Mouse (Mus musculus) forebrain, postnatal 0 days (tissue): ENCODE data around the gene Ankrd13b. TPM values are rescaled to one million over a fixed set of nuclear protein-coding genes. Genes with fewer than 3 reads are reported as not detected.

ENCODE experiments used
- ATAC-seq: fragments of 200-750 bp; cut with Nextera tagmentation; 2 replicates; pipeline ENCODE4 v1.8.0; 2017; ENCODE audit warnings: mild to moderate bottlenecking, moderate library complexity
- DNase-seq: peaks from one replicate; pipeline ENCODE4 v3.0.0-alpha.2; 2015
- H3K27ac ChIP-seq: fragments of 300-500 bp; sonication (generic); 2 replicates; pipeline ENCODE4 v1.5.1; 2014; ENCODE audit warnings: low read depth, mild to moderate bottlenecking, antibody characterized with exemption, low read length, moderate library complexity, mixed read lengths
- H3K27me3 ChIP-seq: fragments of 300-500 bp; sonication (generic); 2 replicates; pipeline ENCODE4 v1.6.1; 2014; ENCODE audit warnings: mild to moderate bottlenecking, low read length, mixed read lengths; ENCODE audit not compliant: insufficient read depth
- H3K36me3 ChIP-seq: fragments of 300-500 bp; sonication (generic); 2 replicates; pipeline ENCODE4 v1.6.1; 2014; ENCODE audit warnings: mild to moderate bottlenecking, moderate library complexity; ENCODE audit not compliant: insufficient read depth
- H3K4me1 ChIP-seq: fragments of 300-500 bp; sonication (generic); 2 replicates; pipeline ENCODE4 v1.6.1; 2014; ENCODE audit warnings: antibody characterized with exemption; ENCODE audit not compliant: insufficient read depth
- H3K4me2 ChIP-seq: fragments of 300-500 bp; sonication (generic); 2 replicates; pipeline ENCODE4 v1.6.1; 2014; ENCODE audit warnings: low read depth, mild to moderate bottlenecking, moderate library complexity
- H3K4me3 ChIP-seq: fragments of 300-500 bp; sonication (generic); 2 replicates; pipeline ENCODE4 v1.5.1; 2014; ENCODE audit warnings: low read depth, low read length, mixed read lengths
- H3K9ac ChIP-seq: fragments of 300-500 bp; sonication (generic); 2 replicates; pipeline ENCODE4 v1.6.1; 2014; ENCODE audit warnings: mild to moderate bottlenecking
- H3K9me3 ChIP-seq: fragments of 300-500 bp; sonication (generic); 2 replicates; pipeline ENCODE4 v1.6.1; 2016; ENCODE audit warnings: low read length
- CTCF ChIP-seq: sonication (generic); IDR thresholded peaks from 2 replicates; pipeline ENCODE4 v1.5.1; 2016; ENCODE audit warnings: antibody characterized with exemption, control low read depth, low read depth
- WGBS: fragments of 180-500 bp; shearing (Covaris S2); extraction: QIAGEN DNeasy Blood & Tissue Kit; methylation state at CpG from one replicate; pipeline ENCODE4 v1.1.7; 2014; 5-methylcytosine and 5-hydroxymethylcytosine counted together
- polyA plus RNA-seq: library from polyadenylated mRNA; unstranded; fragments of >200 nt; fragmentation: Nextera tagmentation; extraction: Ambion mirVana; gene quantifications from 2 replicates; pipeline ENCODE4 v1.2.1, GENCODE M21; 2015
- total RNA-seq: library from RNA; depleted of rRNA; stranded (reverse); fragments of >200 nt; gene quantifications from 2 replicates; pipeline ENCODE4 v1.2.3, GENCODE M21; 2014; rRNA removed

The Ankrd13b gene
- total and polyA plus RNA-seq, 2 experiments from 2014 or later: 55.4 to 81.7 TPM

- peak; percentile 10 for DNase-seq
- Histone ChIP-seq H3K27ac (no peak overlapping the region), H3K4me1 (no peaks in the 10 kb centered on the region), H3K9ac (no peak overlapping the region), H3K36me3 (peaks cover 16% of the 10 kb centered on the region), H3K9me3 (no peaks in the 10 kb centered on the region), H3K4me3 (no peak overlapping the region), H3K27me3 (no peaks in the 10 kb centered on the region), H3K4me2 (no peak overlapping the region)
- no peak for TF ChIP-seq CTCF
- 71% methylated on average over 1 of the region's 1 CpGs for WGBS
- no peak for ATAC-seq
Measured at GRCm38 (mm10) chr11:77428446-77428845, 61.0 kb downstream of the Ankrd13b start.

GRCm38 (mm10) chr11:77423175-77423859 is 66.2 kb downstream of the Ankrd13b start:
- H3K27ac ChIP-seq: no peak overlapping the region
- no peaks in the 10 kb centered on the region for H3K9me3 ChIP-seq
- H3K4me2 ChIP-seq: no peak overlapping the region
- no peak for TF ChIP-seq CTCF
- 84% methylated on average over 4 of the region's 4 CpGs for WGBS
- DNase-seq: no peak
- ATAC-seq: no peak
- H3K27me3 ChIP-seq: no peaks in the 10 kb centered on the region
- no peaks in the 10 kb centered on the region for H3K4me1 ChIP-seq
- no peak overlapping the region for H3K4me3 ChIP-seq
- H3K36me3 ChIP-seq: peaks cover 18% of the 10 kb centered on the region
- no peak overlapping the region for H3K9ac ChIP-seq

Other genes with a start within 250 kb of the Ankrd13b start
- 0.43 and 0.54 TPM in 2 replicates for gene Coro6, start 27.3 kb downstream of the Ankrd13b start, total RNA-seq
- 0.12 and 0.28 TPM in 2 replicates for gene Coro6, start 27.3 kb downstream of the Ankrd13b start, polyA plus RNA-seq
- 91.2 and 126 TPM in 2 replicates for gene Git1, start 3.9 kb upstream of the Ankrd13b start, total RNA-seq
- 20.1 and 22.1 TPM in 2 replicates for gene Git1, start 3.9 kb upstream of the Ankrd13b start, polyA plus RNA-seq
- 1.6 and 1.9 TPM in 2 replicates for gene Abhd15, start 25.4 kb upstream of the Ankrd13b start, total RNA-seq
- gene Abhd15, start 25.4 kb upstream of the Ankrd13b start, polyA plus RNA-seq: 1.1 and 1.5 TPM in 2 replicates
- 7.7 and 12.4 TPM in 2 replicates for gene Trp53i13, start 26.3 kb upstream of the Ankrd13b start, total RNA-seq
- gene Trp53i13, start 26.3 kb upstream of the Ankrd13b start, polyA plus RNA-seq: 12.3 and 12.4 TPM in 2 replicates
- gene Gm10392, start 29.5 kb upstream of the Ankrd13b start, total RNA-seq: not detected in 2 replicates
- gene Gm10392, start 29.5 kb upstream of the Ankrd13b start, polyA plus RNA-seq: not detected in 2 replicates
- 74.2 and 87.4 TPM in 2 replicates for gene Taok1, start 118.1 kb upstream of the Ankrd13b start, total RNA-seq
- gene Taok1, start 118.1 kb upstream of the Ankrd13b start, polyA plus RNA-seq: 20.4 and 30.8 TPM in 2 replicates
- 42.9 and 52.0 TPM in 2 replicates for gene Nufip2, start 196.5 kb upstream of the Ankrd13b start, total RNA-seq
- 1.7 and 3.0 TPM in 2 replicates for gene Nufip2, start 196.5 kb upstream of the Ankrd13b start, polyA plus RNA-seq
- gene Cryba1, start 235.6 kb upstream of the Ankrd13b start, total RNA-seq: 0.23 and 0.95 TPM in 2 replicates
- gene Cryba1, start 235.6 kb upstream of the Ankrd13b start, polyA plus RNA-seq: 0.41 and 0.88 TPM in 2 replicates